Mouse (Mus musculus) stomach, postnatal 0 days (tissue): Measurements from ENCODE around the gene Cux2. TPM values are rescaled to one million over a fixed set of nuclear protein-coding genes. Genes with fewer than 3 reads are reported as not detected.
A peak's percentile ranks its signal among the peaks of the same experiment; 100 is the strongest.

Source experiments
- ATAC-seq: fragments of 200-750 bp; cut with Nextera tagmentation; 2 replicates; pipeline ENCODE4 v1.8.0; 2017; ENCODE audit not compliant: low FRiP score, low TSS enrichment
- DNase-seq: peaks from one replicate; pipeline ENCODE4 v3.0.0-alpha.2; 2016; ENCODE audit warnings: low spot score
- H3K27ac ChIP-seq: fragments of 300-500 bp; sonication (generic); replicated peaks from 2 replicates; pipeline ENCODE4 v1.5.1; 2014; ENCODE audit warnings: mild to moderate bottlenecking, control low read depth
- H3K27me3 ChIP-seq: fragments of 300-500 bp; sonication (generic); 2 replicates; pipeline ENCODE4 v1.6.1; 2014; ENCODE audit warnings: low read length; ENCODE audit not compliant: control insufficient read depth, insufficient read depth
- H3K36me3 ChIP-seq: fragments of 300-500 bp; sonication (generic); 2 replicates; pipeline ENCODE4 v1.6.1; 2014; ENCODE audit warnings: low read length, mixed read lengths; ENCODE audit not compliant: control insufficient read depth, insufficient read depth
- H3K4me1 ChIP-seq: fragments of 300-500 bp; sonication (generic); replicated peaks from 2 replicates; pipeline ENCODE4 v1.6.1; 2014; ENCODE audit warnings: antibody characterized with exemption; ENCODE audit not compliant: control insufficient read depth, insufficient read depth
- H3K4me2 ChIP-seq: fragments of 300-500 bp; sonication (generic); replicated peaks from 2 replicates; pipeline ENCODE4 v1.6.1; 2014; ENCODE audit warnings: low read depth, mild to moderate bottlenecking, control low read depth, moderate library complexity
- H3K4me3 ChIP-seq: fragments of 300-500 bp; sonication (generic); 2 replicates; pipeline ENCODE4 v1.5.1; 2014; ENCODE audit warnings: low read depth, low read length, control low read depth
- H3K9ac ChIP-seq: fragments of 300-500 bp; sonication (generic); 2 replicates; pipeline ENCODE4 v1.6.1; 2014; ENCODE audit warnings: mild to moderate bottlenecking, low read length, control low read depth, mixed read lengths
- H3K9me3 ChIP-seq: fragments of 300-500 bp; sonication (generic); 2 replicates; pipeline ENCODE4 v1.6.1; 2016; ENCODE audit warnings: low read length; ENCODE audit not compliant: control insufficient read depth
- CTCF ChIP-seq: IDR thresholded peaks from 2 replicates; pipeline ENCODE4 v1.5.1; 2016; ENCODE audit warnings: antibody characterized with exemption, low read depth, mild to moderate bottlenecking, moderate library complexity
- EP300 ChIP-seq: optimal IDR thresholded peaks from 2 replicates; pipeline ENCODE3; 2016; ENCODE audit warnings: antibody characterized with exemption
- WGBS: fragments of 180-500 bp; shearing (Covaris S2); extraction: QIAGEN DNeasy Blood & Tissue Kit; methylation state at CpG from one replicate; pipeline ENCODE4 v1.1.7; 2014; 5-methylcytosine and 5-hydroxymethylcytosine counted together
- polyA plus RNA-seq: library from polyadenylated mRNA; unstranded; fragments of >200 nt; fragmentation: Nextera tagmentation; extraction: Ambion mirVana; gene quantifications from 2 replicates; pipeline ENCODE4 v1.2.1, GENCODE M21; 2015

The Cux2 gene
- polyA plus RNA-seq, 1 experiment from 2014 or later, result 1.2 TPM

DNA sequence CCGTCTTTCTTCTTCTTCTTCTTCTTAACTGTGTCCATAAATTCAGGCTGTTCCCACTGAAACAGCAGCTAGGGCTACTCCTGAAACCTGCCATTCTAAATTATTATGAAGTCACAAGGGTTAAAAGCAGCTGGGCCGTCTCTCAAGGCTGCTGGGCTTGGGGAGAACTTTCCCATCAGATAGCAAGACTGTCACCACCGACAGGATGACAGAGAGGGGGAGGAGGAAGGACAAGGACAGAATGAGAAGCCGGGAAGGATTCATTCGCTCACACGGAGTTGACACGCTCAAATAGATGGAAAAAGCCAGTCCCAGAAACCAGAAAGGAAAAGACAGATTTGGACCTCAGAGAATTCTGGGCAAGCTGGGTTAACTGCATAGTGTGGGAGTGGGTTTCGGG is 6.7 kb upstream of the Cux2 start:
- 71% methylated on average over 8 of the region's 8 CpGs for WGBS
- Histone ChIP-seq H3K27me3 (peaks cover 3% of the 10 kb centered on the region; the same call in 1 of the 2 replicates), H3K4me3 (no peak overlapping the region), H3K9ac (no peak overlapping the region), H3K4me1 (no peaks in the 10 kb centered on the region), H3K36me3 (no peaks in the 10 kb centered on the region), H3K9me3 (no peaks in the 10 kb centered on the region), H3K4me2 (no peak overlapping the region), H3K27ac (no peak overlapping the region)
- no peak for ATAC-seq
- DNase-seq, result no peak
- TF ChIP-seq CTCF, result no peak
- no peak for TF ChIP-seq EP300

DNA sequence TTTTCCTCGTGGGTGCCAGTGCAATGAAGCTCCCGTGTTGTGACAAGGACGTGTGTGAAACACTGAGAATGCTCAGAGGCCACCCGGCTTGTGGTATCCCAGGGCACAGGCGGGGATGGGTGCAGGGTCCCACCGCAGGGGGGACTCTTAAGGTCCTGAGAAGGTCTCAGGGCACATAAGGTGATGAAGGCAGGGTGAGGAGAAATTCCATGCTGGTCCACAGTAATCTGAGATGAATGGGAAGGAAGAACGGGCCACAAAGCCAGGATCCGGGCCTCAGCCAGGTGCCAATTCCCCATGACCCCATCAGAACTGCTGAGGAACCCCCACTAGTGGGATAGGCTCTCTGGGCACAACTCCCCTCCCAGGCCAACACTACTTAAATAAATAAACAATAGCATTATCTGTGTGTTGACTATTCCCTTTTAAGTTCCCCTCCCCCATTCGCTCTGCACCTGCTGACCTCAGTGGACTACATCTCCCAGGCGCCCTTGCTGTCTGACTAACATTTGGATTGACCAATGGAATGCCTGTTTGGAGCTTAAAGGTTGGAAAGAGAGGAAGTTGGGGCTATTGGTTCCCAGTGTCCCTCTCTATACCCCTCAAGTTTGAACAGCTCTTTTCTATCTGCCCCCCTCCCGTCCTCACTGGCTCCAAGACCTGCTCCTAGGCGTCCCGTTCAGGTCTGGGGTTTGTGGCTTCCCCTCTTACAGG is 4.4 kb upstream of the Cux2 start:
- Histone ChIP-seq H3K27me3 (peaks cover 3% of the 10 kb centered on the region; the same call in 1 of the 2 replicates), H3K4me1 (no peaks in the 10 kb centered on the region; the same call in 1 of the 2 replicates), H3K9me3 (no peaks in the 10 kb centered on the region), H3K9ac (no peak overlapping the region), H3K4me3 (no peak overlapping the region), H3K4me2 (0 out of 2 replicates have a peak overlapping the region, but pooled peaks have one; percentile 12), H3K36me3 (no peaks in the 10 kb centered on the region), H3K27ac (no peak overlapping the region)
- WGBS, result 43% methylated on average over 13 of the region's 13 CpGs
- peak; percentile 67 for DNase-seq
- TF ChIP-seq CTCF, result no peak
- no peak for TF ChIP-seq EP300
- ATAC-seq, result peak; percentile 56

DNA sequence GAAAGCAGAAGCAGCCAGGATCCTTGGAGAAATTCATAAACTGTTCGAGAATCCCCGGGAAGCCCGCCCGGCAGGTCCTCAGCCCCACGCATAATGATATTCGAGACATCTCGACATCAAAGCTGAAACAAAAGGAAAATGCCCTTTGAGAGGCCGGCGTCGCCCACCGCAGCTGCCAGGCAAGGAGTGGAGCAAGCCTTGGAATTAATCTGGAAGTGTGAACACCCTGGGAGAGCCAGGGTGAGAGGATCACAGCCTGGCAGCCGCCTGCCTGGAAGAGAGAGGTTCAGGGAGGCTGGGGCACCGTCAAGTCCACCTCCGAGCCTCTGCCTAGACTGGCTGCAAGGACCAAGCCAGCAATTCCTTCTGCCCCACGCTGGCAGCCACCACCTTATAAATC is 3.7 kb upstream of the Cux2 start:
- Histone ChIP-seq H3K27ac (no peak overlapping the region), H3K36me3 (no peaks in the 10 kb centered on the region), H3K4me3 (no peak overlapping the region), H3K4me1 (no peaks in the 10 kb centered on the region; the same call in 1 of the 2 replicates), H3K9me3 (no peaks in the 10 kb centered on the region), H3K4me2 (no peak overlapping the region), H3K9ac (no peak overlapping the region), H3K27me3 (peaks cover 3% of the 10 kb centered on the region; the same call in 1 of the 2 replicates)
- WGBS, result 21% methylated on average over 15 of the region's 15 CpGs
- no peak for ATAC-seq
- no peak for DNase-seq
- TF ChIP-seq CTCF (no peak), EP300 (no peak)

DNA sequence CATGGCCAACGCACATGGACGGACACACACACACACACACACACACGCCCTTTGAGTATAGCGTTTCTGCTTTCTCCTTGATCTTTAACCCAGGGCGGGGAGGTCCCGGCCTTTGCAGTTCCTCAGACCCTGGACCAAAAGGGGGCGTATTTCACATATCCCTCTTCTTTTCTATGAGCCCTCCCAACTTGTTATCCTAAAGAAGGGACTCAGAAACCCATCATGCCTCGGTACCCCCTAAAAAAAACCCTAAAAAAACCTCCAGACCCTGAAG is 867 bp upstream of the Cux2 start:
- DNase-seq (no peak), ATAC-seq (no peak)
- WGBS, result 8% methylated on average over 8 of the region's 8 CpGs
- TF ChIP-seq EP300 (no peak), CTCF (no peak)
- Histone ChIP-seq H3K4me2 (peak overlapping the region; percentile 85), H3K9me3 (no peaks in the 10 kb centered on the region), H3K27me3 (peaks cover 3% of the 10 kb centered on the region; the same call in 1 of the 2 replicates), H3K4me3 (peak overlapping the region; percentile 79), H3K4me1 (no peaks in the 10 kb centered on the region; the same call in 1 of the 2 replicates), H3K36me3 (no peaks in the 10 kb centered on the region), H3K27ac (no peak overlapping the region), H3K9ac (no peak overlapping the region)

DNA sequence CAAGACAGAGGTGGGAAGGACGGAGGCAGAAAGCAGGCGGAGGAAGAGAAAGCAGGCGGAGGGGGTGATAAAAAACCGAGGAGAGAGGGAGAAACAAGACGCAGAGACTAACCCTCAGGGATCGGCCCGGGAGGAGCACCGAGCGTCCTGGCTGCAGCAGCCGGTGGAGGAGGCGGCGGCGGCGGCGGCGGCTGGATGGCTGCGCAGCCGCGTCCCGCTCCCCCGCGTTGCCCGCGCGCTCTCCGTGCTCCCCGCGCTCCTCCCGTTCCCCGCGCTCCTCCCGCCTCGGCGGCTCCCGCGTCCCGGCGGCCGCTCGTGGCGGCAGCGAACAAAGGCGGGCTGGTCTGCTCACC is 262 bp downstream of the Cux2 start:
- no peak for TF ChIP-seq CTCF
- WGBS, result 2% methylated on average over 24 of the region's 43 CpGs
- H3K9me3 ChIP-seq, result no peaks in the 10 kb centered on the region
- ATAC-seq (peak; percentile 32; the same call in 1 of the 2 replicates), DNase-seq (no peak)
- peak overlapping the region; percentile 79 for H3K4me3 ChIP-seq
- H3K4me1 ChIP-seq, result no peaks in the 10 kb centered on the region; the same call in 1 of the 2 replicates
- no peak overlapping the region for H3K27ac ChIP-seq
- peak overlapping the region; percentile 68 for H3K9ac ChIP-seq
- peaks cover 3% of the 10 kb centered on the region; the same call in 1 of the 2 replicates for H3K27me3 ChIP-seq
- H3K4me2 ChIP-seq, result peak overlapping the region; percentile 85
- H3K36me3 ChIP-seq, result no peaks in the 10 kb centered on the region
